Mouse (Mus musculus) kidney, adult 2 months (tissue): Measurements from ENCODE around the gene Plek.

ENCODE experiments used
- CTCF ChIP-seq: fragments of 200-500 bp; conservative IDR thresholded peaks from 2 replicates; pipeline ENCODE4 v1.5.1; 2011; ENCODE audit warnings: low read depth, mild to moderate bottlenecking, control low read depth, low read length, moderate library complexity, mixed read lengths; ENCODE audit not compliant: insufficient read depth, insufficient read length
- POLR2A ChIP-seq: fragments of 200-500 bp; IDR thresholded peaks from one replicate; pipeline ENCODE4 v1.6.1; 2011; ENCODE audit warnings: low read depth, low read length, control low read depth

DNA sequence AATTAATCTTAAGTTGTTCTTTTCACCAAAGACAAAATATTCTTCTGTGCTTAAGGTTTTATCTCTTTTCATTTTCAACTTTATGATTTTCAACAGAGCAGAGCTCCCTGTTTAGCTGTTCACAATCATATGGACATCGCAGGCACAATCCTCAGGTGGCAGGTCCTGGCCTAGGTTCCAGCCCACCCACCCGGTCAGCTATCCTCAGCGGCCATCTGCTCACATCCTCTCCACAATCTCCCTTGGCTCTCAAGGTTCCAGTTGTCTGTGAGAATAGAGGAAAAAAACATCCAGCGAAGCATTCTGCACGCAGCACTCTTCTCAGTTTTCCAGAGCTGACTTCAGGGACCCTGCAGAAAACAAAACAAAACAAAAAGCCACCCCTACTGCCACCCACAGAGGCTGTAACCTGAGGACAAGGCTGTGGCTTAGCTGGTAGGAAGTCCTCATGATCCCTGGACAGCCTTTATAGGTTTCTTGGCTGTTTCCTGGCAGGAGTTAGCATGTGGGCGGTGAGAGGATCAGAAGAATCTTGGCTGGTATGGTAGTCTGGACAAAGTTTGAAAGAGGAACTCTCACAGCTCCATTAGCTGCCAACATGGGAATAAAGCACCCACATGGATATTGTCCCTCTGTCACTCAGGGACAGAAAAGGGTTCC lies 116.5 kb downstream of the Plek start:
- TF ChIP-seq CTCF = no peak
- TF ChIP-seq POLR2A = no peak
